21 mouse cellular contexts compared by ENCODE assay signal in genomic region chr3:121920769-121921168, GRCm38 (mm10).
"Had no signal": no experiment of that assay in that cellular context is flagged by ENCODE, and none has a peak within 500 bp of the region (broad histone marks: within the 10 kb centered on the region; RNA-seq: fewer than 3 reads in every experiment).

No protein-coding gene starts in this region.

- H3K27me3 ChIP-seq: liver, embryonic 12.5 days; liver, embryonic 15.5 days; midbrain, embryonic 12.5 days; midbrain, embryonic 15.5 days; neural tube, embryonic 12.5 days; neural tube, embryonic 15.5 days had no signal

- ATAC-seq: intestine, embryonic 16.5 days; liver, embryonic 12.5 days; midbrain, embryonic 15.5 days had no signal

- DNase-seq: kidney, adult 18-20 months; kidney, adult 9 months; kidney, postnatal 14 days; kidney, postnatal 4 days; left cerebral cortex, postnatal 4 days; liver; lung, adult 18-20 months; right cerebral cortex, adult 18-20 months; right cerebral cortex, postnatal 14 days; right cerebral cortex, postnatal 4 days; thymus, adult 2 months; thymus, postnatal 25 days had no signal

- H3K4me2 ChIP-seq: liver, embryonic 12.5 days; liver, embryonic 15.5 days; midbrain, embryonic 12.5 days; midbrain, embryonic 15.5 days; neural tube, embryonic 12.5 days; neural tube, embryonic 15.5 days had no signal

- H3K9ac ChIP-seq: liver, embryonic 12.5 days; liver, embryonic 15.5 days; midbrain, embryonic 12.5 days; midbrain, embryonic 15.5 days; neural tube, embryonic 12.5 days; neural tube, embryonic 15.5 days had no signal

- H3K36me3 ChIP-seq: liver, embryonic 12.5 days; liver, embryonic 15.5 days; midbrain, embryonic 12.5 days; midbrain, embryonic 15.5 days; neural tube, embryonic 12.5 days; neural tube, embryonic 15.5 days had no signal

- H3K27ac ChIP-seq: liver, embryonic 12.5 days; liver, embryonic 15.5 days; macrophage; midbrain, embryonic 12.5 days; midbrain, embryonic 15.5 days; neural tube, embryonic 12.5 days; neural tube, embryonic 15.5 days; stomach, postnatal 0 days had no signal

- H3K4me1 ChIP-seq: midbrain, embryonic 12.5 days; midbrain, embryonic 15.5 days; neural tube, embryonic 12.5 days; neural tube, embryonic 15.5 days had no signal

- H3K9me3 ChIP-seq: liver, embryonic 12.5 days; liver, embryonic 15.5 days; midbrain, embryonic 12.5 days; midbrain, embryonic 15.5 days; neural tube, embryonic 12.5 days; neural tube, embryonic 15.5 days had no signal

- H3K4me3 ChIP-seq: liver, embryonic 12.5 days; liver, embryonic 15.5 days; midbrain, embryonic 12.5 days; midbrain, embryonic 15.5 days; neural tube, embryonic 12.5 days; neural tube, embryonic 15.5 days had no signal
